Mouse (Mus musculus) heart, postnatal 0 days (tissue): ENCODE measurements around the gene Psap. TPM values are rescaled to one million over a fixed set of nuclear protein-coding genes. Genes with fewer than 3 reads are reported as not detected.

Source experiments
- ATAC-seq: fragments of 200-750 bp; cut with Nextera tagmentation; 2 replicates; pipeline ENCODE4 v1.8.0; 2017; ENCODE audit warnings: low read depth, moderate number of reproducible peaks, moderate library complexity; ENCODE audit not compliant: insufficient read depth
- DNase-seq: peaks from one replicate; pipeline ENCODE4 v3.0.0-alpha.2; 2016; ENCODE audit warnings: low spot score
- H3K27ac ChIP-seq: fragments of 300-500 bp; sonication (generic); 2 replicates; pipeline ENCODE4 v1.5.1; 2014; ENCODE audit warnings: low read depth, mild to moderate bottlenecking
- H3K27me3 ChIP-seq: fragments of 300-500 bp; sonication (generic); 2 replicates; pipeline ENCODE4 v1.6.1; 2014; ENCODE audit warnings: low read length, mixed read lengths; ENCODE audit not compliant: control insufficient read depth, insufficient read depth
- H3K36me3 ChIP-seq: fragments of 300-500 bp; sonication (generic); replicated peaks from 2 replicates; pipeline ENCODE4 v1.6.1; 2014; ENCODE audit warnings: low read length, mixed read lengths; ENCODE audit not compliant: control insufficient read depth, insufficient read depth
- H3K4me1 ChIP-seq: fragments of 300-500 bp; sonication (generic); 2 replicates; pipeline ENCODE4 v1.6.1; 2014; ENCODE audit warnings: antibody characterized with exemption; ENCODE audit not compliant: control insufficient read depth, insufficient read depth
- H3K4me2 ChIP-seq: fragments of 300-500 bp; sonication (generic); 2 replicates; pipeline ENCODE4 v1.6.1; 2014; ENCODE audit warnings: low read depth, mild to moderate bottlenecking, low read length, moderate library complexity
- H3K4me3 ChIP-seq: fragments of 300-500 bp; sonication (generic); 2 replicates; pipeline ENCODE4 v1.5.1; 2014; ENCODE audit warnings: low read depth, low read length
- H3K9ac ChIP-seq: fragments of 300-500 bp; sonication (generic); replicated peaks from 2 replicates; pipeline ENCODE4 v1.6.1; 2014; ENCODE audit warnings: low read depth, low read length, mixed read lengths
- H3K9me3 ChIP-seq: fragments of 300-500 bp; sonication (generic); replicated peaks from 2 replicates; pipeline ENCODE4 v1.6.1; 2016; ENCODE audit warnings: low read length; ENCODE audit not compliant: control insufficient read depth
- CTCF ChIP-seq: IDR thresholded peaks from 2 replicates; pipeline ENCODE4 v1.5.1; 2016; ENCODE audit warnings: antibody characterized with exemption, control low read depth, low read depth
- EP300 ChIP-seq: IDR thresholded peaks from 2 replicates; pipeline ENCODE4 v1.6.1; 2016; ENCODE audit warnings: antibody characterized with exemption, low read depth
- WGBS: fragments of 180-500 bp; shearing (Covaris S2); extraction: QIAGEN DNeasy Blood & Tissue Kit; methylation state at CpG from one replicate; pipeline ENCODE4 v1.1.7; 2014; 5-methylcytosine and 5-hydroxymethylcytosine counted together
- polyA plus RNA-seq: library from polyadenylated mRNA; unstranded; fragments of >200 nt; fragmentation: Nextera tagmentation; extraction: Ambion mirVana; gene quantifications from 2 replicates; pipeline ENCODE4 v1.2.1, GENCODE M21; 2015
- total RNA-seq: library from RNA; depleted of rRNA; stranded (reverse); fragments of >200 nt; gene quantifications from 2 replicates; pipeline ENCODE4 v1.2.3, GENCODE M21; 2014; ENCODE audit warnings: low replicate concordance

Gene Psap
- total and polyA plus RNA-seq, 2 experiments from 2014 or later, result 139 to 479 TPM

- peak within 1 kb of the TSS; percentile 63 for H3K4me2 ChIP-seq
- H3K4me3 ChIP-seq, result peak within 1 kb of the TSS; percentile 56
- H3K27ac ChIP-seq, result peak within 1 kb of the TSS; percentile 88
- DNase-seq (peak; percentile 68), ATAC-seq (peak; percentile 79)
- under 1% methylated on average over 37 of the region's 37 CpGs for WGBS
- peaks cover 8% of the 10 kb centered on the region; the same call in 1 of the 2 replicates for H3K27me3 ChIP-seq
- H3K4me1 ChIP-seq, result peaks cover 22% of the 10 kb centered on the region; the same call in 1 of the 2 replicates
- peak within 1 kb of the TSS; percentile 60 for H3K9ac ChIP-seq
- H3K9me3 ChIP-seq, result no peaks in the 10 kb centered on the region
- TF ChIP-seq EP300 (no peak), CTCF (peak; percentile 59)
- H3K36me3 ChIP-seq, result no peaks in the 10 kb centered on the region
Observed at GRCm38 (mm10) chr10:60346701-60347405, 69.4 kb downstream of the Psap start, which contains the start of gene Vsir. Vsir (plus strand) TSS chr10:60346851.

GRCm38 (mm10) chr10:60347768-60348610 lies 70.6 kb downstream of the Psap start:
- peak overlapping the region; percentile 88 for H3K27ac ChIP-seq
- TF ChIP-seq EP300, result no peak
- no peak for TF ChIP-seq CTCF
- 52% methylated on average over 9 of the region's 9 CpGs for WGBS
- H3K4me2 ChIP-seq, result peak overlapping the region; percentile 63
- ATAC-seq (no peak), DNase-seq (no peak)
- H3K9me3 ChIP-seq, result no peaks in the 10 kb centered on the region
- peaks cover 8% of the 10 kb centered on the region; the same call in 1 of the 2 replicates for H3K27me3 ChIP-seq
- peak overlapping the region; percentile 56 for H3K4me3 ChIP-seq
- peaks cover 26% of the 10 kb centered on the region; the same call in 1 of the 2 replicates for H3K4me1 ChIP-seq
- H3K36me3 ChIP-seq, result no peaks in the 10 kb centered on the region
- 0 out of 2 replicates have a peak overlapping the region, but pooled peaks have one; percentile 33 for H3K9ac ChIP-seq

- Histone ChIP-seq H3K4me1 (peaks cover 26% of the 10 kb centered on the region; the same call in 1 of the 2 replicates), H3K4me2 (peak overlapping the region; percentile 63), H3K27me3 (peaks cover 8% of the 10 kb centered on the region; the same call in 1 of the 2 replicates), H3K9ac (no peak overlapping the region), H3K27ac (peak overlapping the region; percentile 88), H3K36me3 (no peaks in the 10 kb centered on the region), H3K9me3 (no peaks in the 10 kb centered on the region), H3K4me3 (peak overlapping the region; percentile 56; the same call in 1 of the 2 replicates)
- no peak for DNase-seq
- 42% methylated on average over 6 of the region's 6 CpGs for WGBS
- no peak for ATAC-seq
- TF ChIP-seq EP300 (no peak), CTCF (no peak)
Observed at GRCm38 (mm10) chr10:60349056-60349455, 71.6 kb downstream of the Psap start.

GRCm38 (mm10) chr10:60349644-60350043 lies 72.2 kb downstream of the Psap start:
- peak overlapping the region; percentile 21; the same call in 1 of the 2 replicates for H3K9ac ChIP-seq
- no peaks in the 10 kb centered on the region for H3K36me3 ChIP-seq
- 82% methylated on average over 5 of the region's 5 CpGs for WGBS
- ATAC-seq (no peak), DNase-seq (no peak)
- peaks cover 26% of the 10 kb centered on the region; the same call in 1 of the 2 replicates for H3K4me1 ChIP-seq
- no peaks in the 10 kb centered on the region for H3K9me3 ChIP-seq
- H3K4me2 ChIP-seq, result peak overlapping the region; percentile 63; the same call in 1 of the 2 replicates
- no peak for TF ChIP-seq CTCF
- TF ChIP-seq EP300, result no peak
- H3K27me3 ChIP-seq, result peaks cover 8% of the 10 kb centered on the region; the same call in 1 of the 2 replicates
- peak overlapping the region; percentile 88; the same call in 1 of the 2 replicates for H3K27ac ChIP-seq
- no peak overlapping the region for H3K4me3 ChIP-seq

- H3K4me1 ChIP-seq, result peaks cover 26% of the 10 kb centered on the region; the same call in 1 of the 2 replicates
- H3K4me2 ChIP-seq, result peak overlapping the region; percentile 58
- WGBS, result 40% methylated on average over 5 of the region's 5 CpGs
- peaks cover 8% of the 10 kb centered on the region; the same call in 1 of the 2 replicates for H3K27me3 ChIP-seq
- no peaks in the 10 kb centered on the region for H3K9me3 ChIP-seq
- H3K36me3 ChIP-seq, result no peaks in the 10 kb centered on the region
- ATAC-seq, result no peak
- no peak for DNase-seq
- TF ChIP-seq EP300 (no peak), CTCF (no peak)
- peak overlapping the region; percentile 41 for H3K4me3 ChIP-seq
- peak overlapping the region; percentile 85 for H3K27ac ChIP-seq
- peak overlapping the region; percentile 21; the same call in 1 of the 2 replicates for H3K9ac ChIP-seq
Observed at GRCm38 (mm10) chr10:60350077-60350804, 72.8 kb downstream of the Psap start.
